Mouse (Mus musculus): ENCODE measurements around the gene Vmn2r42. TPM values are rescaled to one million over a fixed set of nuclear protein-coding genes. Genes with fewer than 3 reads are reported as not detected.

Gene Vmn2r42
- polyA plus RNA-seq (2014; fragmentation: Illumina TruSeq; extraction: RNeasy Lipid Tissue Mini Kit (QIAGEN cat#74804); ENCODE audit: low read depth, low replicate concordance), result not detected

GRCm38 (mm10) chr7:8200220-8200619, at the start of gene Vmn2r42:
Gene Vmn2r42 (minus strand): TSS chr7:8200320.

GRCm38 (mm10) chr7:8161554-8161953, 38.6 kb downstream of the Vmn2r42 start, which contains the start of gene Vmn2r41:
Gene Vmn2r41 (minus strand): TSS chr7:8161654.

Other genes with a start within 250 kb of the Vmn2r42 start
- gene Vmn2r41, start 38.7 kb downstream of the Vmn2r42 start, polyA plus RNA-seq (2014; fragmentation: Illumina TruSeq; extraction: RNeasy Lipid Tissue Mini Kit (QIAGEN cat#74804); ENCODE audit: low read depth, low replicate concordance), result not detected
- not detected for gene Vmn2r43, start 60.3 kb upstream of the Vmn2r42 start, polyA plus RNA-seq (2014; fragmentation: Illumina TruSeq; extraction: RNeasy Lipid Tissue Mini Kit (QIAGEN cat#74804); ENCODE audit: low read depth, low replicate concordance)
- not detected for gene Vmn2r44, start 183.0 kb upstream of the Vmn2r42 start, polyA plus RNA-seq (2014; fragmentation: Illumina TruSeq; extraction: RNeasy Lipid Tissue Mini Kit (QIAGEN cat#74804); ENCODE audit: low read depth, low replicate concordance)

Measured in kidney, adult 10 weeks (tissue).